Mouse (Mus musculus) retina, postnatal 1 day (tissue): ENCODE measurements around the gene Rara.
"Not testable (repeated sequence)": the region's sequence is repeated elsewhere in the genome, so short reads cannot be mapped to it uniquely, and the experiment has no call there.

ENCODE experiments used
- DNase-seq: peaks from one replicate; pipeline ENCODE4 v3.0.0-alpha.2; 2012

Rara gene

GRCm38 (mm10) chr11:98970191-98970925 lies 42.7 kb downstream of the Rara start:
- DNase-seq = peak; percentile 49

GRCm38 (mm10) chr11:98971316-98972031 lies 43.9 kb downstream of the Rara start:
- peak; percentile 93 for DNase-seq

- DNase-seq = peak; percentile 88
Observed at GRCm38 (mm10) chr11:98972215-98972614, 44.6 kb downstream of the Rara start.

- no peak for DNase-seq
Observed at GRCm38 (mm10) chr11:98972801-98973360, 45.3 kb downstream of the Rara start.

GRCm38 (mm10) chr11:98973584-98973983 lies 46.0 kb downstream of the Rara start:
- no peak for DNase-seq

GRCm38 (mm10) chr11:98974213-98974612 lies 46.6 kb downstream of the Rara start:
- DNase-seq = no peak

- peak; percentile 82 for DNase-seq
Observed at GRCm38 (mm10) chr11:98974871-98975719, 47.5 kb downstream of the Rara start.

- DNase-seq = no peak
Observed at GRCm38 (mm10) chr11:98978526-98979148, 51.0 kb downstream of the Rara start.

GRCm38 (mm10) chr11:98979356-98979755 lies 51.7 kb downstream of the Rara start:
- DNase-seq = no peak

- no peak for DNase-seq
Observed at GRCm38 (mm10) chr11:98981289-98981996, 53.8 kb downstream of the Rara start.

- peak; percentile 85 for DNase-seq
Observed at GRCm38 (mm10) chr11:98981997-98982772, 54.6 kb downstream of the Rara start.

GRCm38 (mm10) chr11:98982773-98983133 lies 55.1 kb downstream of the Rara start, which contains the start of gene Gjd3:
Gjd3 (minus strand) TSS chr11:98983016.
- DNase-seq = no peak

- no peak for DNase-seq
Observed at GRCm38 (mm10) chr11:98983551-98983950, 55.9 kb downstream of the Rara start.

- no peak for DNase-seq
Observed at GRCm38 (mm10) chr11:98985542-98985941, 57.9 kb downstream of the Rara start.

- DNase-seq = not testable (repeated sequence)
Observed at GRCm38 (mm10) chr11:98988260-98988659, 60.6 kb downstream of the Rara start.

- DNase-seq = no peak
Observed at GRCm38 (mm10) chr11:98990866-98991265, 63.2 kb downstream of the Rara start.

- no peak for DNase-seq
Observed at GRCm38 (mm10) chr11:98995987-98996386, 68.4 kb downstream of the Rara start.

GRCm38 (mm10) chr11:98997659-98998058 lies 70.0 kb downstream of the Rara start:
- no peak for DNase-seq

GRCm38 (mm10) chr11:98998776-98999175 lies 71.2 kb downstream of the Rara start:
- DNase-seq = peak; percentile 24

- DNase-seq = no peak
Observed at GRCm38 (mm10) chr11:98999243-98999642, 71.6 kb downstream of the Rara start.

- no peak for DNase-seq
Observed at GRCm38 (mm10) chr11:99006788-99007187, 79.2 kb downstream of the Rara start.
